Mouse (Mus musculus): ENCODE measurements around the gene Cenpo. TPM values are rescaled to one million over a fixed set of nuclear protein-coding genes. Genes with fewer than 3 reads are reported as not detected.
"Not testable (repeated sequence)": the region's sequence is repeated elsewhere in the genome, so short reads cannot be mapped to it uniquely, and the experiment has no call there.

Gene Cenpo
- polyA plus RNA-seq, 1 experiment from 2014 or later: 8.3 TPM

DNA sequence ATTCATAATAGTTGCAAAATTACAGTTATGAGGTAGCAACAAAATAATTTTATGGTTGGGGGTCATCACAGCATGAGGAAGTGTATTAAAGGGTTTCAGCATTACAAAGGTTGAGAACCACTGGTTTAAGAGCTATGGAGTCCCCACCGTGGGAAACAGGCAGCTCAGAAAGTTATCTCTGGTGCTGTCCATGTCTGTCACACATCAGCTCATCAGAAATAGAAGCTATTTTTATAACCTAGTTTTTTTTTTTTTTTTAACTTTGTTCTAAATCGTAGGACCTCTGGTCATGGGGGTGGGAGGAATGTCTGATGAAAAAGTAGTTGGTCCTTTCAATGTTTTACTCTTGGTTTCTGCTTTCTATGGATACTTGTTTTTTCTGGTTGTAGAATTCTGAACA, 9.7 kb upstream of the Cenpo start:
- H3K4me2 ChIP-seq (ENCODE audit: low read depth, low read length): no peak overlapping the region
- no peaks in the 10 kb centered on the region for H3K27me3 ChIP-seq (ENCODE audit: control insufficient read depth, insufficient read depth, low read depth, low read length)
- H3K9ac ChIP-seq (ENCODE audit: low read depth, low read length): no peak overlapping the region
- no peak overlapping the region for H3K27ac ChIP-seq (ENCODE audit: low read length)
- H3K4me1 ChIP-seq (ENCODE audit: control insufficient read depth, low read depth, low read length): no peaks in the 10 kb centered on the region
- H3K4me3 ChIP-seq (ENCODE audit: low read depth, low read length): no peak overlapping the region
- H3K36me3 ChIP-seq (ENCODE audit: control insufficient read depth, insufficient read depth): no peaks in the 10 kb centered on the region
- 50% methylated on average over 2 of the region's 2 CpGs for WGBS (ENCODE audit: insufficient replicate concordance)
- ATAC-seq (ENCODE audit: low read depth): no peak
- H3K9me3 ChIP-seq (replicated peaks; ENCODE audit: control insufficient read depth, low read length): no peaks in the 10 kb centered on the region

DNA sequence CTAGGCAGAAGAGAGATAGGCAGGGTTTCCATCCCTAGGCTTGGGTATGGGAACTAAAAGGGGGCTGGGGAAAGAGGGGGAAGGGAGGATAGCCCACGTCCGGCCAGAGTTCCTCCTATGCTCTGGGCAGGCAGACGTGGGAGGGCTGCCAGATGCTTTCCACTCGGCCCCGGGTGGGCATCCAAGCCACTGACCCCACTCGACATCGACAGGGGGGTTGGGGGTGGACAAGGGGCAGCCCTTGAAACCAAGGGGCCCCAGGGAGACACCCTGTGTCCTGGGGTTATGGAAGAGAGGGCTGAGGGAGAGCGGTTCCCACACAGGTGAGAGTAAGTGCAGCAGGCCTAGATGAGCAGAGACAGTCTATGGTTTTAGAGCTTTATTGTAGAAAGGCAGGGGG, 6.2 kb upstream of the Cenpo start:
- not testable (repeated sequence) for H3K27ac ChIP-seq (ENCODE audit: low read length); H3K27me3 ChIP-seq (ENCODE audit: control insufficient read depth, insufficient read depth, low read depth, low read length); H3K4me2 ChIP-seq (ENCODE audit: low read depth, low read length); H3K4me1 ChIP-seq (ENCODE audit: control insufficient read depth, low read depth, low read length); H3K4me3 ChIP-seq (ENCODE audit: low read depth, low read length); H3K36me3 ChIP-seq (ENCODE audit: control insufficient read depth, insufficient read depth); ATAC-seq (ENCODE audit: low read depth); H3K9me3 ChIP-seq (replicated peaks; ENCODE audit: control insufficient read depth, low read length); H3K9ac ChIP-seq (ENCODE audit: low read depth, low read length)
- 66% methylated on average over 8 of the region's 8 CpGs for WGBS (ENCODE audit: insufficient replicate concordance)

DNA sequence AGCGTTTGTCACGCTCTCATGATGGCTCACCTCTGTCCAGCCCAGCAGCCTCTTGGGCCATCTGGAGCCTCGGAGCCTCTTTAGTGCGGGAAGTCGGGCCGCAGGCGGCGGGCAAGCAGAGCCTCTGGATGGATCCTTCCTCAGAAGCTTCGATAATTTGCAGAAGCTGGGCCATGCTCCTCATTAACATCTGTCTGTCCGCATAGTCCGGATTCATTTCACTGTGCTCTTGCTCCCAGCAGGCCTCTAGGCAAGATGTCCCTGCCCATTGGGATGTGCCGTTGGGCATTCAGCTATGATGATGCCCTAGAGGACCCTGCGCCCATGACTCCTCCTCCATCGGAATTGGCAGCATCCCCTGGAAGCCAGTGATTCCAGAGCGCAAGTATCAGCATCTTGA, 3.4 kb upstream of the Cenpo start:
- Histone ChIP-seq H3K9me3 (replicated peaks; ENCODE audit: control insufficient read depth, low read length) (no peaks in the 10 kb centered on the region), H3K27me3 (ENCODE audit: control insufficient read depth, insufficient read depth, low read depth, low read length) (no peaks in the 10 kb centered on the region), H3K4me2 (ENCODE audit: low read depth, low read length) (no peak overlapping the region), H3K36me3 (ENCODE audit: control insufficient read depth, insufficient read depth) (no peaks in the 10 kb centered on the region), H3K9ac (ENCODE audit: low read depth, low read length) (no peak overlapping the region), H3K27ac (ENCODE audit: low read length) (no peak overlapping the region), H3K4me1 (ENCODE audit: control insufficient read depth, low read depth, low read length) (peaks cover 9% of the 10 kb centered on the region), H3K4me3 (ENCODE audit: low read depth, low read length) (no peak overlapping the region)
- ATAC-seq (ENCODE audit: low read depth): no peak
- WGBS (ENCODE audit: insufficient replicate concordance): 82% methylated on average over 15 of the region's 15 CpGs

DNA sequence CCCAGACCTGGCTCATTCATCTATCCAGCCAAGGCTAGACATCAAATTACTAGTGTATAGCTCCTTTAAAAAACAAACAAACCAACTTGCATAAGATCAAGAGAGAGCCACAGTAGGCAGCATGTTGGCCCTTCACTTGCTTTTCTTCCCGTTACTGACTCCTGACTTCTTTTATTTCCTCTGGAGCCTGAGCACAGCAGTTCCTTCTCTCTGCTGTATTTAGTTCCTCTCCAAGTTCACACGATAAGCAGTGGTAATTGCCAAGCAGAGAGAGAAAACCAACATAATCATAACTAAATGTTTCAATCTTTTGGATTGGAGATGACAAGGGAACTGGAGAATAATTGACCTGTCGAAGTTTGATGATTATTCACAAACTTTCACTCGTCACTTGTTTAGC, 1.3 kb downstream of the Cenpo start:
- Histone ChIP-seq H3K4me2 (ENCODE audit: low read depth, low read length) (peak overlapping the region; percentile 81), H3K4me3 (ENCODE audit: low read depth, low read length) (peak overlapping the region; percentile 89), H3K36me3 (ENCODE audit: control insufficient read depth, insufficient read depth) (peaks cover 10% of the 10 kb centered on the region), H3K27ac (ENCODE audit: low read length) (no peak overlapping the region; the same call in 1 of the 2 replicates), H3K9ac (ENCODE audit: low read depth, low read length) (peak overlapping the region; percentile 81), H3K27me3 (ENCODE audit: control insufficient read depth, insufficient read depth, low read depth, low read length) (no peaks in the 10 kb centered on the region), H3K9me3 (replicated peaks; ENCODE audit: control insufficient read depth, low read length) (no peaks in the 10 kb centered on the region), H3K4me1 (ENCODE audit: control insufficient read depth, low read depth, low read length) (peaks cover 13% of the 10 kb centered on the region)
- WGBS (ENCODE audit: insufficient replicate concordance): 12% methylated on average over 4 of the region's 4 CpGs
- no peak for ATAC-seq (ENCODE audit: low read depth)

DNA sequence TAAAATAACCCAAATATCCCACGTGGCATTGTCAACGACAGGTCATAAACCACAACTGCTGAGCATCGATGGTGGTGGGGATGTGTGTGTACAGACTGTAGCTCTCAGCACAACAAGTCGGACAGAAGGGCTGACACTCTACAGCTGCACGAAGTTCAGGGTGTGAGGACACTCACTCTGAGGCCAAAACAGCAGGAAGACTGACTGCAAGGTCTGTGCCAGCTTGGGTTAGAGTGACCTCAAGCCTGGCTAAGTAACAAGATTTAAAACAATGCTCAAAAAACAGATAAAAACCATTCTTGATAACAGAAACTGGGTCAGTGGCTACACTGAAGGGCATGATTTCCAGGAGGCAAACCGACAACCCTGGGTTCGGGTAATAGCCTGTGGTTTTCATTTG, 3.9 kb downstream of the Cenpo start:
- no peaks in the 10 kb centered on the region for H3K27me3 ChIP-seq (ENCODE audit: control insufficient read depth, insufficient read depth, low read depth, low read length)
- peaks cover 16% of the 10 kb centered on the region for H3K36me3 ChIP-seq (ENCODE audit: control insufficient read depth, insufficient read depth)
- H3K4me3 ChIP-seq (ENCODE audit: low read depth, low read length): no peak overlapping the region
- H3K27ac ChIP-seq (ENCODE audit: low read length): no peak overlapping the region
- no peak for ATAC-seq (ENCODE audit: low read depth)
- H3K9me3 ChIP-seq (replicated peaks; ENCODE audit: control insufficient read depth, low read length): no peaks in the 10 kb centered on the region
- WGBS (ENCODE audit: insufficient replicate concordance): 81% methylated on average over 7 of the region's 7 CpGs
- no peak overlapping the region for H3K9ac ChIP-seq (ENCODE audit: low read depth, low read length)
- H3K4me1 ChIP-seq (ENCODE audit: control insufficient read depth, low read depth, low read length): peaks cover 13% of the 10 kb centered on the region
- H3K4me2 ChIP-seq (ENCODE audit: low read depth, low read length): no peak overlapping the region

DNA sequence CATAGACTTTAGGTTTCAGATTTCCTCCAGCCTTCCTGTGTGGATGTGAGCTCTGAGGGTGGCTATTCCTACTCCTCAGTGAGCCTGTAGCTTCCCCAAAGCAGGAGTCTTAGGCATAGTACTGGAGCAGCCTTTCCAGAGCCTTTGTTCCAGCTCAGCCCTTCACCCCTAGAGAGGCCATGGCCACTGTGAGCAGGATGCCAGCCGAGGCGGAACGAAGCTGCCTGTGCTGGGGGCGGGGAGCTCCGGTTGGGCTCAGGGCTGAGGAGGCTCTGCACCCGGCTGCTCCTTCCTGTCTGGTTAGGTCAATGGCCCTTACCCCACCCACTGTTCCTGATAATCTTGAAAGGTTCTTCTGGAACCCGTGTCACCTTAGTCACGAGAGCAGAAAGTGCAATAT, 21.2 kb downstream of the Cenpo start:
- WGBS (ENCODE audit: insufficient replicate concordance): 51% methylated on average over 8 of the region's 8 CpGs
- no peaks in the 10 kb centered on the region for H3K9me3 ChIP-seq (replicated peaks; ENCODE audit: control insufficient read depth, low read length)
- no peak overlapping the region for H3K27ac ChIP-seq (ENCODE audit: low read length)
- H3K9ac ChIP-seq (ENCODE audit: low read depth, low read length): no peak overlapping the region
- H3K27me3 ChIP-seq (ENCODE audit: control insufficient read depth, insufficient read depth, low read depth, low read length): no peaks in the 10 kb centered on the region
- H3K36me3 ChIP-seq (ENCODE audit: control insufficient read depth, insufficient read depth): peaks cover 8% of the 10 kb centered on the region; the same call in 1 of the 2 replicates
- ATAC-seq (ENCODE audit: low read depth): no peak
- no peak overlapping the region for H3K4me2 ChIP-seq (ENCODE audit: low read depth, low read length)
- H3K4me1 ChIP-seq (ENCODE audit: control insufficient read depth, low read depth, low read length): no peaks in the 10 kb centered on the region
- no peak overlapping the region for H3K4me3 ChIP-seq (ENCODE audit: low read depth, low read length)

DNA sequence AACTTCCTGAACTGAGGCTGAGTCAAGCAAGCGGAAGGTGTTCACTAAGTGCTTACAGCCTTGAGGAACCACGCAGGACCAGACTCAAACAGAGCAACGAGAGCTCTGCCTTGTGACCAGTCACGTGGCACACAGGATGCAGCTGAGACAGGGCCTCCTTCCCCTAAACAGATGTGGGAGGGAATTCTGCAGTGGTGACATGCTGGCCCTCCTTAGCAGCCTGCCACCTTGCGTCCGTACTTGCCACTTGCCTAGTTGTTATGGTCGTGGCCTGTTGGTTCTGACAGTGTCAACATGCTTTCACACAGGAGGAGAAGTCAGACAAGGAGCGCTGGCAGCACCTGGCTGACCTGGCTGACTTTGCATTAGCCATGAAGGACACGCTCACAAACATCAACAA, 22.9 kb downstream of the Cenpo start:
- peak; percentile 30; the same call in 1 of the 2 replicates for ATAC-seq (ENCODE audit: low read depth)
- 67% methylated on average over 9 of the region's 9 CpGs for WGBS (ENCODE audit: insufficient replicate concordance)
- H3K9ac ChIP-seq (ENCODE audit: low read depth, low read length): no peak overlapping the region
- H3K4me2 ChIP-seq (ENCODE audit: low read depth, low read length): no peak overlapping the region
- peaks cover 8% of the 10 kb centered on the region; the same call in 1 of the 2 replicates for H3K36me3 ChIP-seq (ENCODE audit: control insufficient read depth, insufficient read depth)
- H3K27ac ChIP-seq (ENCODE audit: low read length): no peak overlapping the region
- no peaks in the 10 kb centered on the region for H3K4me1 ChIP-seq (ENCODE audit: control insufficient read depth, low read depth, low read length)
- no peak overlapping the region for H3K4me3 ChIP-seq (ENCODE audit: low read depth, low read length)
- no peaks in the 10 kb centered on the region for H3K27me3 ChIP-seq (ENCODE audit: control insufficient read depth, insufficient read depth, low read depth, low read length)
- H3K9me3 ChIP-seq (replicated peaks; ENCODE audit: control insufficient read depth, low read length): no peaks in the 10 kb centered on the region

DNA sequence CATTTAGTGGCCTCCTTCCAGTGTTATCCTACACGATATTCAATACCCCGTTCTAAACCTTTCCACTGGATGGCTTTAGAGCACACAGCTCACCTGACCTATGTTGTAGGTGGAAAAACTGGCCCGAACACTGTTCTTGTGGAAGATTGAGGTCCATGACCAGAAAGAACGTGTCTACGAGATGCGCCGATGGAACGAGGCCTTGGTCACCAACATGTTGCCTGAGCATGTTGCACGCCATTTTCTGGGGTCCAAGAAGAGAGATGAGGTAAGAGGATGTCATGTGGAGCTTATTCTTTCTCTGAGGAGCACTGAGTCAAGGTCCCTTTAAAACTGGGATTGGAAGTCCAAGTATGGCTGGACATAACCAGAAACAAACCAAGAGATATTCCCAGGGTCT, 24.9 kb downstream of the Cenpo start:
- Histone ChIP-seq H3K4me1 (ENCODE audit: control insufficient read depth, low read depth, low read length) (no peaks in the 10 kb centered on the region), H3K36me3 (ENCODE audit: control insufficient read depth, insufficient read depth) (no peaks in the 10 kb centered on the region; the same call in 1 of the 2 replicates), H3K9me3 (replicated peaks; ENCODE audit: control insufficient read depth, low read length) (no peaks in the 10 kb centered on the region), H3K4me2 (ENCODE audit: low read depth, low read length) (no peak overlapping the region), H3K27me3 (ENCODE audit: control insufficient read depth, insufficient read depth, low read depth, low read length) (no peaks in the 10 kb centered on the region), H3K9ac (ENCODE audit: low read depth, low read length) (no peak overlapping the region), H3K4me3 (ENCODE audit: low read depth, low read length) (no peak overlapping the region), H3K27ac (ENCODE audit: low read length) (no peak overlapping the region)
- 87% methylated on average over 9 of the region's 9 CpGs for WGBS (ENCODE audit: insufficient replicate concordance)
- no peak for ATAC-seq (ENCODE audit: low read depth)

DNA sequence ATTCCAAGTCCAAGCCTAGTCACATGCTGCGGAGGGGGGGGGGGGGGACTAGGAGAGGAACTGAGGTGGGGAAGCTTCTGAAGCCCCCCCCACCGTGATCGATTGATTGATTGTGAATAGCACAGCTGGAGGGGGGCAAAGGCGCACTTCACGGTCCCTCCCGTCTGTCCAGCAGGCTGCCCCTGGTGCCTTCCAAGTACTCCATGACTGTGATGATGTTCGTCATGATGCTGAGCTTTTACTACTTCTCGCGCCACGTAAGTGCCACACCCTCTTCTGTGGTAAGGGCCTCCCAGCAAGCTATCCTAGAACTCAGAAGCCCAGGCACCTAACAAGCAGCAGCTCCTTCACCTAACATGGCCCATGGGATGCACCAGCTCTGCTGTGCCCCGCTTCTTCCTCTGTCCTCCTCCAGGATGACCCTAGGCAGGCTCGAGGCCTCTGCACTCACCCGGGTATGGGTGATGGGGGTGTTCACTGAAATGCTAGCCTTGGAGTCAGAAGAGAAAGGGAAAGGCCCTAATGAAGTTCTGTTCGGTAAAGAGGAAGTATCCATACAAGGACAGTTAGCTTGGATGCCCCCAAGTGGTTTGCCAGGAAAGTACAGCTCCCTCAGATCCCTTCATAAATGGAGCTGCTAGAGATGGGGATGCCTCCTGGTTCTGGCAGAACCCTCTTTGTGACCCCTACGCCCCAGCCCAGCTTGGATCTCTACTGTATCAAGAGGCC, 25.5 kb downstream of the Cenpo start:
- Histone ChIP-seq H3K4me3 (ENCODE audit: low read depth, low read length) (no peak overlapping the region), H3K4me1 (ENCODE audit: control insufficient read depth, low read depth, low read length) (no peaks in the 10 kb centered on the region), H3K27me3 (ENCODE audit: control insufficient read depth, insufficient read depth, low read depth, low read length) (no peaks in the 10 kb centered on the region), H3K36me3 (ENCODE audit: control insufficient read depth, insufficient read depth) (no peaks in the 10 kb centered on the region; the same call in 1 of the 2 replicates), H3K9ac (ENCODE audit: low read depth, low read length) (no peak overlapping the region), H3K9me3 (replicated peaks; ENCODE audit: control insufficient read depth, low read length) (no peaks in the 10 kb centered on the region), H3K27ac (ENCODE audit: low read length) (no peak overlapping the region), H3K4me2 (ENCODE audit: low read depth, low read length) (no peak overlapping the region)
- 0 out of 2 replicates have a peak, but pooled peaks have one; percentile 9 for ATAC-seq (ENCODE audit: low read depth)
- 68% methylated on average over 14 of the region's 15 CpGs for WGBS (ENCODE audit: insufficient replicate concordance)
